15 mouse cellular contexts compared by ENCODE assay signal in genomic region chr13:28400459-28400858, GRCm38 (mm10).
DNase-seq lines count a peak whose midpoint lies in the region; ATAC-seq lines count a peak whose summit lies in the region.
"Had no signal": no experiment of that assay in that cellular context is flagged by ENCODE, and none has a peak within 500 bp of the region (broad histone marks: within the 10 kb centered on the region; RNA-seq: fewer than 3 reads in every experiment).

No protein-coding gene starts in this region.

- H3K4me2 ChIP-seq in hindbrain, embryonic 11.5 days (replicated peaks; ENCODE audit: low read depth, low read length) = no peak overlapping the region
- H3K4me2 ChIP-seq in midbrain, embryonic 11.5 days = no peak overlapping the region
- H3K4me2 ChIP-seq: midbrain, embryonic 15.5 days had no signal

- no peak overlapping the region for H3K9ac ChIP-seq in hindbrain, embryonic 11.5 days (ENCODE audit: low read depth, low read length)
- H3K9ac ChIP-seq in midbrain, embryonic 11.5 days (ENCODE audit: low read length) = no peak overlapping the region
- H3K9ac ChIP-seq: midbrain, embryonic 15.5 days had no signal

- H3K27me3 ChIP-seq in hindbrain, embryonic 10.5 days (ENCODE audit: insufficient read depth, poor library complexity, severe bottlenecking) = no peaks in the 10 kb centered on the region
- H3K27me3 ChIP-seq in hindbrain, embryonic 11.5 days (ENCODE audit: control insufficient read depth, insufficient read depth, low read length) = no peaks in the 10 kb centered on the region
- no peaks in the 10 kb centered on the region for H3K27me3 ChIP-seq in midbrain, embryonic 10.5 days (ENCODE audit: low read depth, poor library complexity, severe bottlenecking)
- H3K27me3 ChIP-seq in midbrain, embryonic 11.5 days (ENCODE audit: control insufficient read depth, insufficient read depth, low read length) = no peaks in the 10 kb centered on the region
- H3K27me3 ChIP-seq: midbrain, embryonic 15.5 days had no signal

- H3K4me1 ChIP-seq in hindbrain, embryonic 10.5 days (replicated peaks) = peaks cover 4% of the 10 kb centered on the region
- H3K4me1 ChIP-seq in hindbrain, embryonic 11.5 days (replicated peaks; ENCODE audit: control insufficient read depth, insufficient read depth, low read length) = 0 out of 2 replicates have a peak, but pooled peaks cover 2% of the 10 kb centered on the region
- peaks cover 3% of the 10 kb centered on the region; the same call in 1 of the 2 replicates for H3K4me1 ChIP-seq in midbrain, embryonic 10.5 days
- no peaks in the 10 kb centered on the region for H3K4me1 ChIP-seq in midbrain, embryonic 11.5 days (ENCODE audit: control insufficient read depth, insufficient read depth, low read length)
- H3K4me1 ChIP-seq: midbrain, embryonic 15.5 days had no signal

- H3K4me3 ChIP-seq in hindbrain, embryonic 10.5 days = no peak overlapping the region
- no peak overlapping the region for H3K4me3 ChIP-seq in hindbrain, embryonic 11.5 days (ENCODE audit: low read depth, low read length)
- no peak overlapping the region for H3K4me3 ChIP-seq in midbrain, embryonic 10.5 days
- no peak overlapping the region for H3K4me3 ChIP-seq in midbrain, embryonic 11.5 days (ENCODE audit: low read depth, low read length)
- H3K4me3 ChIP-seq: erythroblast, embryonic 14.5 days; heart, adult 2 months; midbrain, embryonic 15.5 days had no signal

- no peak for DNase-seq in hindbrain, embryonic 10.5 days (ENCODE audit: low spot score)
- DNase-seq in hindbrain, embryonic 11.5 days (ENCODE audit: low spot score) = no peak
- DNase-seq in midbrain, embryonic 10.5 days (ENCODE audit: low spot score) = no peak
- DNase-seq in midbrain, embryonic 11.5 days (ENCODE audit: low spot score, missing footprints) = no peak
- DNase-seq in kidney, postnatal 14 days = peak; percentile 19
- DNase-seq in lung, postnatal 4 days = peak; percentile 34 to 57
- DNase-seq in gastrocnemius, postnatal 25 days = no peak
- DNase-seq in frontal cortex, postnatal 10 days (ENCODE audit: low spot score in 2 of 2) = no peak
- DNase-seq: adrenal gland, adult 2 months; cerebellum, adult 8-10 months; heart, adult 2 months had no signal

- H3K9me3 ChIP-seq in hindbrain, embryonic 10.5 days = no peaks in the 10 kb centered on the region
- H3K9me3 ChIP-seq in hindbrain, embryonic 11.5 days (ENCODE audit: control insufficient read depth, low read length) = no peaks in the 10 kb centered on the region
- no peaks in the 10 kb centered on the region for H3K9me3 ChIP-seq in midbrain, embryonic 10.5 days (replicated peaks)
- no peaks in the 10 kb centered on the region for H3K9me3 ChIP-seq in midbrain, embryonic 11.5 days (ENCODE audit: control insufficient read depth, low read length)
- H3K9me3 ChIP-seq: midbrain, embryonic 15.5 days had no signal

- ATAC-seq in hindbrain, embryonic 11.5 days (ENCODE audit: low FRiP score) = no peak
- ATAC-seq in midbrain, embryonic 11.5 days (ENCODE audit: low FRiP score) = no peak
- ATAC-seq: forebrain, embryonic 16.5 days; hindbrain, embryonic 16.5 days; midbrain, embryonic 15.5 days had no signal

- peak overlapping the region; percentile 50; the same call in 1 of the 2 replicates for H3K27ac ChIP-seq in hindbrain, embryonic 10.5 days
- no peak overlapping the region for H3K27ac ChIP-seq in hindbrain, embryonic 11.5 days (ENCODE audit: low read depth, low read length)
- H3K27ac ChIP-seq in midbrain, embryonic 10.5 days (replicated peaks) = peak overlapping the region; percentile 52
- H3K27ac ChIP-seq in midbrain, embryonic 11.5 days (ENCODE audit: low read depth, low read length) = no peak overlapping the region
- H3K27ac ChIP-seq: heart, adult 2 months; midbrain, embryonic 15.5 days had no signal

- H3K36me3 ChIP-seq in hindbrain, embryonic 10.5 days = no peaks in the 10 kb centered on the region
- H3K36me3 ChIP-seq in hindbrain, embryonic 11.5 days (ENCODE audit: control insufficient read depth, insufficient read depth, low read length) = no peaks in the 10 kb centered on the region
- no peaks in the 10 kb centered on the region for H3K36me3 ChIP-seq in midbrain, embryonic 10.5 days
- no peaks in the 10 kb centered on the region for H3K36me3 ChIP-seq in midbrain, embryonic 11.5 days (ENCODE audit: control insufficient read depth, insufficient read depth, low read length)
- H3K36me3 ChIP-seq: midbrain, embryonic 15.5 days had no signal

- 48% methylated on average over 7 of the region's 7 CpGs for WGBS in hindbrain, embryonic 10.5 days
- WGBS in hindbrain, embryonic 11.5 days = 54% methylated on average over 7 of the region's 7 CpGs
- WGBS in midbrain, embryonic 10.5 days = 63% methylated on average over 7 of the region's 7 CpGs
- WGBS in midbrain, embryonic 11.5 days = 61% methylated on average over 7 of the region's 7 CpGs

Comparison
In these comparisons a context has a peak if more than half of its experiments do, and no peak if none do; other contexts are left out.
1. H3K27ac ChIP-seq: peak in hindbrain, embryonic 10.5 days (single experiment) and midbrain, embryonic 10.5 days (single experiment); none in hindbrain, embryonic 11.5 days (single experiment) and midbrain, embryonic 11.5 days (single experiment).
2. DNase-seq: peak in kidney, postnatal 14 days (single experiment) and lung, postnatal 4 days (2 of 2); none in hindbrain, embryonic 10.5 days (single experiment), hindbrain, embryonic 11.5 days (single experiment), midbrain, embryonic 10.5 days (single experiment), midbrain, embryonic 11.5 days (single experiment), gastrocnemius, postnatal 25 days (single experiment) and frontal cortex, postnatal 10 days (0 of 2).